ENCODE assay signal across 22 mouse cellular contexts in genomic region chr5:121878703-121879102, GRCm38 (mm10). TPM values are rescaled to one million over a fixed set of nuclear protein-coding genes. Genes with fewer than 3 reads are reported as not detected.
DNase-seq lines count a peak whose midpoint lies in the region; ATAC-seq and TF ChIP-seq lines count a peak whose summit lies in the region.
"Had no signal": no experiment of that assay in that cellular context is flagged by ENCODE, and none has a peak within 500 bp of the region (broad histone marks: within the 10 kb centered on the region; RNA-seq: fewer than 3 reads in every experiment).

No protein-coding gene starts in this region.

- peak; percentile 50 for DNase-seq in forebrain, postnatal 0 days
- DNase-seq in hindbrain, postnatal 0 days (ENCODE audit: low spot score) = peak; percentile 52
- no peak for DNase-seq in hindbrain, embryonic 10.5 days (ENCODE audit: low spot score)
- peak; percentile 40 for DNase-seq in midbrain, postnatal 0 days (ENCODE audit: low spot score)
- peak; percentile 71 for DNase-seq in brain, embryonic 14.5 days (ENCODE audit: low read depth)
- DNase-seq: cerebellum, adult 11-12 months; gastrocnemius, postnatal 14 days; kidney, adult 11 months; layer of hippocampus, adult 9-11 months had no signal

- H3K27ac ChIP-seq in forebrain, postnatal 0 days (ENCODE audit: low read depth, low read length) = no peak overlapping the region
- H3K27ac ChIP-seq in forebrain, embryonic 12.5 days = no peak overlapping the region
- H3K27ac ChIP-seq in hindbrain, postnatal 0 days = no peak overlapping the region
- H3K27ac ChIP-seq in hindbrain, embryonic 10.5 days = no peak overlapping the region
- no peak overlapping the region for H3K27ac ChIP-seq in midbrain, postnatal 0 days (ENCODE audit: low read depth, low read length)
- no peak overlapping the region for H3K27ac ChIP-seq in midbrain, embryonic 16.5 days (ENCODE audit: low read length)
- H3K27ac ChIP-seq: limb, embryonic 13.5 days; liver, embryonic 12.5 days; macrophage; midbrain, embryonic 15.5 days; neural tube, embryonic 12.5 days had no signal

- H3K9me3 ChIP-seq in forebrain, postnatal 0 days (ENCODE audit: low read length) = no peaks in the 10 kb centered on the region
- H3K9me3 ChIP-seq in forebrain, embryonic 12.5 days = no peaks in the 10 kb centered on the region
- no peaks in the 10 kb centered on the region for H3K9me3 ChIP-seq in hindbrain, postnatal 0 days (ENCODE audit: low read length)
- no peaks in the 10 kb centered on the region for H3K9me3 ChIP-seq in hindbrain, embryonic 10.5 days
- no peaks in the 10 kb centered on the region for H3K9me3 ChIP-seq in midbrain, postnatal 0 days (ENCODE audit: low read length)
- H3K9me3 ChIP-seq in midbrain, embryonic 16.5 days (replicated peaks; ENCODE audit: control insufficient read depth, low read length, poor library complexity, severe bottlenecking) = no peaks in the 10 kb centered on the region
- H3K9me3 ChIP-seq: heart, embryonic 12.5 days; limb, embryonic 13.5 days; liver, embryonic 12.5 days; midbrain, embryonic 15.5 days; neural tube, embryonic 12.5 days had no signal

- 52% methylated on average over 17 of the region's 17 CpGs for WGBS in forebrain, postnatal 0 days
- 87% methylated on average over 17 of the region's 17 CpGs for WGBS in forebrain, embryonic 12.5 days
- 63% methylated on average over 17 of the region's 17 CpGs for WGBS in hindbrain, postnatal 0 days
- WGBS in hindbrain, embryonic 10.5 days = 91% methylated on average over 17 of the region's 17 CpGs
- 85% methylated on average over 17 of the region's 17 CpGs for WGBS in midbrain, postnatal 0 days
- WGBS in midbrain, embryonic 16.5 days = 79% methylated on average over 17 of the region's 17 CpGs

- no peak overlapping the region for H3K9ac ChIP-seq in forebrain, postnatal 0 days
- H3K9ac ChIP-seq in forebrain, embryonic 12.5 days = no peak overlapping the region
- no peak overlapping the region for H3K9ac ChIP-seq in hindbrain, postnatal 0 days (replicated peaks; ENCODE audit: low read length)
- H3K9ac ChIP-seq in midbrain, postnatal 0 days (replicated peaks; ENCODE audit: low read length, poor library complexity, severe bottlenecking) = no peak overlapping the region
- no peak overlapping the region for H3K9ac ChIP-seq in midbrain, embryonic 16.5 days (ENCODE audit: low read depth, low read length)
- H3K9ac ChIP-seq: heart, embryonic 12.5 days; limb, embryonic 13.5 days; liver, embryonic 12.5 days; liver, postnatal 0 days; midbrain, embryonic 15.5 days; neural tube, embryonic 12.5 days had no signal

- H3K4me1 ChIP-seq in forebrain, postnatal 0 days (ENCODE audit: insufficient read depth) = no peaks in the 10 kb centered on the region
- peaks cover 3% of the 10 kb centered on the region; the same call in 1 of the 2 replicates for H3K4me1 ChIP-seq in forebrain, embryonic 12.5 days
- no peaks in the 10 kb centered on the region for H3K4me1 ChIP-seq in hindbrain, postnatal 0 days (ENCODE audit: insufficient read depth, low read length)
- H3K4me1 ChIP-seq in hindbrain, embryonic 10.5 days (replicated peaks) = peaks cover 14% of the 10 kb centered on the region
- no peaks in the 10 kb centered on the region for H3K4me1 ChIP-seq in midbrain, postnatal 0 days (ENCODE audit: insufficient read depth, low read length)
- no peaks in the 10 kb centered on the region for H3K4me1 ChIP-seq in midbrain, embryonic 16.5 days (ENCODE audit: control insufficient read depth, insufficient read depth, low read length)
- H3K4me1 ChIP-seq: liver, embryonic 12.5 days; midbrain, embryonic 15.5 days; neural tube, embryonic 12.5 days had no signal

- ATAC-seq in forebrain, postnatal 0 days = no peak; the same call in 1 of the 2 replicates
- no peak for ATAC-seq in forebrain, embryonic 12.5 days (ENCODE audit: low FRiP score)
- ATAC-seq in hindbrain, postnatal 0 days = no peak
- no peak for ATAC-seq in midbrain, postnatal 0 days (ENCODE audit: low FRiP score)
- no peak for ATAC-seq in midbrain, embryonic 16.5 days
- ATAC-seq: activated CD4-positive, CD25-positive, alpha-beta regulatory T cell, adult 4 months; forebrain, embryonic 16.5 days; liver, embryonic 12.5 days; liver, postnatal 0 days; lung, postnatal 0 days; midbrain, embryonic 15.5 days had no signal

- no peak overlapping the region for H3K4me2 ChIP-seq in forebrain, postnatal 0 days (ENCODE audit: low read depth)
- no peak overlapping the region for H3K4me2 ChIP-seq in forebrain, embryonic 12.5 days
- no peak overlapping the region for H3K4me2 ChIP-seq in hindbrain, postnatal 0 days (ENCODE audit: low read depth, low read length)
- H3K4me2 ChIP-seq in midbrain, postnatal 0 days (ENCODE audit: low read depth, low read length, poor library complexity, severe bottlenecking) = no peak overlapping the region
- H3K4me2 ChIP-seq in midbrain, embryonic 16.5 days (ENCODE audit: low read length) = no peak overlapping the region
- H3K4me2 ChIP-seq: heart, embryonic 12.5 days; limb, embryonic 13.5 days; liver, embryonic 12.5 days; midbrain, embryonic 15.5 days; neural tube, embryonic 12.5 days had no signal

- no peak for TF ChIP-seq POLR2A in brain, embryonic 14.5 days (IDR thresholded peaks at IDR 0.05; ENCODE audit: borderline replicate concordance, extremely low read depth, insufficient read depth, insufficient read length, poor library complexity, severe bottlenecking)

- no peak overlapping the region for H3K4me3 ChIP-seq in forebrain, postnatal 0 days (ENCODE audit: low read depth, low read length)
- H3K4me3 ChIP-seq in forebrain, embryonic 12.5 days (replicated peaks) = no peak overlapping the region
- H3K4me3 ChIP-seq in hindbrain, postnatal 0 days (ENCODE audit: low read length) = no peak overlapping the region
- H3K4me3 ChIP-seq in hindbrain, embryonic 10.5 days = no peak overlapping the region
- H3K4me3 ChIP-seq in midbrain, postnatal 0 days (ENCODE audit: low read depth, low read length) = no peak overlapping the region
- H3K4me3 ChIP-seq in midbrain, embryonic 16.5 days (ENCODE audit: low read depth, low read length) = no peak overlapping the region
- H3K4me3 ChIP-seq: heart, embryonic 12.5 days; limb, embryonic 13.5 days; liver, embryonic 12.5 days; midbrain, embryonic 15.5 days; myocyte; neural tube, embryonic 12.5 days had no signal

- peaks cover 13% of the 10 kb centered on the region for H3K36me3 ChIP-seq in forebrain, postnatal 0 days (ENCODE audit: insufficient read depth)
- peaks cover 17% of the 10 kb centered on the region; the same call in 1 of the 2 replicates for H3K36me3 ChIP-seq in forebrain, embryonic 12.5 days (replicated peaks)
- no peaks in the 10 kb centered on the region; the same call in 1 of the 2 replicates for H3K36me3 ChIP-seq in hindbrain, postnatal 0 days (ENCODE audit: insufficient read depth, low read length)
- H3K36me3 ChIP-seq in hindbrain, embryonic 10.5 days = peaks cover 47% of the 10 kb centered on the region
- peaks cover 22% of the 10 kb centered on the region for H3K36me3 ChIP-seq in midbrain, postnatal 0 days (ENCODE audit: insufficient read depth, low read length)
- H3K36me3 ChIP-seq in midbrain, embryonic 16.5 days (ENCODE audit: control insufficient read depth, insufficient read depth, low read length) = peaks cover 9% of the 10 kb centered on the region; the same call in 1 of the 2 replicates
- H3K36me3 ChIP-seq: midbrain, embryonic 15.5 days had no signal

- TF ChIP-seq CTCF in forebrain, postnatal 0 days (IDR thresholded peaks at IDR 0.05; ENCODE audit: low read depth) = no peak
- TF ChIP-seq CTCF in hindbrain, postnatal 0 days (IDR thresholded peaks at IDR 0.05; ENCODE audit: low read depth) = no peak
- TF ChIP-seq CTCF in midbrain, postnatal 0 days (IDR thresholded peaks at IDR 0.05) = no peak
- TF ChIP-seq CTCF in brain, embryonic 14.5 days (IDR thresholded peaks at IDR 0.05; ENCODE audit: borderline replicate concordance, extremely low read depth, insufficient read depth, insufficient read length) = no peak

- H3K27me3 ChIP-seq in forebrain, postnatal 0 days (ENCODE audit: insufficient read depth, low read length) = no peaks in the 10 kb centered on the region
- peaks cover 25% of the 10 kb centered on the region; the same call in 1 of the 2 replicates for H3K27me3 ChIP-seq in forebrain, embryonic 12.5 days
- no peaks in the 10 kb centered on the region for H3K27me3 ChIP-seq in hindbrain, postnatal 0 days (ENCODE audit: insufficient read depth, low read length)
- peaks cover 15% of the 10 kb centered on the region; the same call in 1 of the 2 replicates for H3K27me3 ChIP-seq in hindbrain, embryonic 10.5 days (ENCODE audit: insufficient read depth, poor library complexity, severe bottlenecking)
- H3K27me3 ChIP-seq in midbrain, postnatal 0 days (ENCODE audit: insufficient read depth, low read length) = no peaks in the 10 kb centered on the region
- no peaks in the 10 kb centered on the region for H3K27me3 ChIP-seq in midbrain, embryonic 16.5 days (ENCODE audit: control insufficient read depth, insufficient read depth, low read depth, low read length)
- H3K27me3 ChIP-seq: limb, embryonic 13.5 days; midbrain, embryonic 15.5 days; neural tube, embryonic 12.5 days had no signal

RNA-seq across cellular contexts. Expression of gene Pheta1, which starts 29.9 kb away (rescaled TPM):
- total RNA-seq in forebrain, postnatal 0 days (2014; rRNA removed) = 49.7 and 51.5 TPM in 2 replicates
- polyA plus RNA-seq in forebrain, postnatal 0 days (2015; fragmentation: Nextera tagmentation; extraction: Ambion mirVana) = 36.3 and 38.7 TPM in 2 replicates
- polyA plus RNA-seq in forebrain, embryonic 12.5 days (2016; fragmentation: Nextera tagmentation; extraction: Ambion mirVana) = 44.6 and 48.1 TPM in 2 replicates
- 48.9 and 52.5 TPM in 2 replicates for total RNA-seq in hindbrain, postnatal 0 days (2014; rRNA removed)
- 28.0 and 28.3 TPM in 2 replicates for polyA plus RNA-seq in hindbrain, postnatal 0 days (2015; fragmentation: Nextera tagmentation; extraction: Ambion mirVana)
- polyA plus RNA-seq in hindbrain, embryonic 10.5 days (2016; fragmentation: Nextera tagmentation; extraction: Ambion mirVana) = 44.8 and 54.5 TPM in 2 replicates
- 46.1 and 49.7 TPM in 2 replicates for total RNA-seq in midbrain, postnatal 0 days (2014; rRNA removed)
- polyA plus RNA-seq in midbrain, postnatal 0 days (2015; fragmentation: Nextera tagmentation; extraction: Ambion mirVana) = 29.8 and 33.1 TPM in 2 replicates
- polyA plus RNA-seq in midbrain, embryonic 16.5 days (2015; fragmentation: Nextera tagmentation; extraction: Ambion mirVana) = 43.4 and 51.3 TPM in 2 replicates
- 45.0 and 55.7 TPM in 2 replicates for polyA plus RNA-seq in brain, embryonic 14.5 days (2012; rRNA removed)

RNA-seq across cellular contexts. Expression of gene Sh2b3, which starts 41.3 kb away (rescaled TPM):
- 11.7 and 14.1 TPM in 2 replicates for total RNA-seq in forebrain, postnatal 0 days (2014; rRNA removed)
- 4.6 and 6.2 TPM in 2 replicates for polyA plus RNA-seq in forebrain, postnatal 0 days (2015; fragmentation: Nextera tagmentation; extraction: Ambion mirVana)
- polyA plus RNA-seq in forebrain, embryonic 12.5 days (2016; fragmentation: Nextera tagmentation; extraction: Ambion mirVana) = 7.1 and 7.4 TPM in 2 replicates
- total RNA-seq in hindbrain, postnatal 0 days (2014; rRNA removed) = 24.7 and 31.0 TPM in 2 replicates
- polyA plus RNA-seq in hindbrain, postnatal 0 days (2015; fragmentation: Nextera tagmentation; extraction: Ambion mirVana) = 6.5 and 6.6 TPM in 2 replicates
- 9.3 and 11.1 TPM in 2 replicates for polyA plus RNA-seq in hindbrain, embryonic 10.5 days (2016; fragmentation: Nextera tagmentation; extraction: Ambion mirVana)
- total RNA-seq in midbrain, postnatal 0 days (2014; rRNA removed) = 21.5 and 23.8 TPM in 2 replicates
- 5.9 and 6.4 TPM in 2 replicates for polyA plus RNA-seq in midbrain, postnatal 0 days (2015; fragmentation: Nextera tagmentation; extraction: Ambion mirVana)
- 6.1 and 6.7 TPM in 2 replicates for polyA plus RNA-seq in midbrain, embryonic 16.5 days (2015; fragmentation: Nextera tagmentation; extraction: Ambion mirVana)
- 10.2 and 13.5 TPM in 2 replicates for polyA plus RNA-seq in brain, embryonic 14.5 days (2012; rRNA removed)
